In genomic region chr7:80025391-80026117, GRCm38 (mm10) we compare ENCODE assay signal across 7 mouse cellular contexts. TPM values are rescaled to one million over a fixed set of nuclear protein-coding genes. Genes with fewer than 3 reads are reported as not detected.
DNase-seq lines count a peak whose midpoint lies in the region; ATAC-seq and TF ChIP-seq lines count a peak whose summit lies in the region.

No protein-coding gene starts in this region.

- ATAC-seq in hindbrain, embryonic 13.5 days (ENCODE audit: low FRiP score), result peak; percentile 9
- ATAC-seq in midbrain, embryonic 14.5 days (ENCODE audit: low FRiP score, low TSS enrichment), result 0 out of 2 replicates have a peak, but pooled peaks have one; percentile 18

- 0% methylated on average over 28 of the region's 28 CpGs for WGBS in hindbrain, embryonic 13.5 days
- WGBS in midbrain, embryonic 14.5 days, result 0% methylated on average over 28 of the region's 28 CpGs

- TF ChIP-seq POLR2A in cortical plate, adult 2 months (IDR thresholded peaks at IDR 0.05; ENCODE audit: extremely low read depth, insufficient read depth, low read length), result no peak

- H3K27me3 ChIP-seq in hindbrain, embryonic 13.5 days, result no peaks in the 10 kb centered on the region
- H3K27me3 ChIP-seq in midbrain, embryonic 14.5 days (ENCODE audit: control insufficient read depth, insufficient read depth, low read length), result no peaks in the 10 kb centered on the region

- H3K9me3 ChIP-seq in hindbrain, embryonic 13.5 days, result no peaks in the 10 kb centered on the region
- H3K9me3 ChIP-seq in midbrain, embryonic 14.5 days (ENCODE audit: control insufficient read depth, low read length), result no peaks in the 10 kb centered on the region

- H3K4me1 ChIP-seq in cortical plate, adult 2 months (ENCODE audit: control insufficient read depth, insufficient read depth, low read length), result 0 out of 2 replicates have a peak, but pooled peaks cover 4% of the 10 kb centered on the region
- H3K4me1 ChIP-seq in hindbrain, embryonic 13.5 days (replicated peaks), result peaks cover 40% of the 10 kb centered on the region
- peaks cover 24% of the 10 kb centered on the region for H3K4me1 ChIP-seq in midbrain, embryonic 14.5 days (ENCODE audit: control insufficient read depth, insufficient read depth, low read length)

- peak overlapping the region; percentile 74 for H3K27ac ChIP-seq in cortical plate, adult 2 months (ENCODE audit: insufficient read depth, low read length)
- peak overlapping the region; percentile 96 for H3K27ac ChIP-seq in hindbrain, embryonic 13.5 days
- peak overlapping the region; percentile 95 for H3K27ac ChIP-seq in midbrain, embryonic 14.5 days (replicated peaks; ENCODE audit: low read depth, low read length)

- peak; percentile 35 for DNase-seq in left cerebral cortex, postnatal 4 days
- DNase-seq in left cerebral cortex, postnatal 36 days (ENCODE audit: low spot score in 2 of 2), result no peak
- no peak for DNase-seq in midbrain, embryonic 14.5 days
- no peak for DNase-seq in right cerebral cortex, adult 18-20 months
- DNase-seq in right cerebral cortex, postnatal 25 days, result no peak

- peak overlapping the region; percentile 56 for H3K4me3 ChIP-seq in cortical plate, adult 2 months (ENCODE audit: insufficient read depth, low read length)
- peak overlapping the region; percentile 85 for H3K4me3 ChIP-seq in hindbrain, embryonic 13.5 days
- H3K4me3 ChIP-seq in midbrain, embryonic 14.5 days (replicated peaks; ENCODE audit: low read depth, low read length), result peak overlapping the region; percentile 76

- peak overlapping the region; percentile 94 for H3K9ac ChIP-seq in hindbrain, embryonic 13.5 days
- peak overlapping the region; percentile 96 for H3K9ac ChIP-seq in midbrain, embryonic 14.5 days (replicated peaks; ENCODE audit: low read length)

- intact Hi-C loops in left cerebral cortex, postnatal 4 days (cut with DNase I), result loop anchor here (5.0 kb wide), 1 partner anchor 47 kb away; no protein-coding TSS in a partner anchor
- intact Hi-C loops in left cerebral cortex, postnatal 36 days (cut with DNase I), result loop anchor here (2.0 kb wide), 2 partner anchors 59 to 89 kb away; partner anchors contain the start of gene Idh2

- peak overlapping the region; percentile 96 for H3K4me2 ChIP-seq in hindbrain, embryonic 13.5 days
- peak overlapping the region; percentile 88 for H3K4me2 ChIP-seq in midbrain, embryonic 14.5 days (ENCODE audit: low read length)

- TF ChIP-seq CTCF in cortical plate, adult 2 months (IDR thresholded peaks at IDR 0.05; ENCODE audit: extremely low read depth, insufficient read depth, low read length), result no peak

- H3K36me3 ChIP-seq in hindbrain, embryonic 13.5 days, result no peaks in the 10 kb centered on the region
- no peaks in the 10 kb centered on the region for H3K36me3 ChIP-seq in midbrain, embryonic 14.5 days (ENCODE audit: control insufficient read depth, insufficient read depth, low read length)

RNA-seq across cellular contexts. Expression of gene Zfp710, which starts 0.9 kb away (rescaled TPM):
- total RNA-seq in left cerebral cortex, postnatal 4 days (2021), result 10 to 100 TPM; 19.3 to 23.7 TPM
- total RNA-seq in left cerebral cortex, postnatal 36 days (2021), result 10 to 100 TPM; 18.4 to 20.2 TPM
- 18.0 and 18.5 TPM in 2 replicates for polyA plus RNA-seq in cortical plate, adult 2 months (2012; rRNA removed)
- 18.3 and 18.5 TPM in 2 replicates for polyA plus RNA-seq in hindbrain, embryonic 13.5 days (2015; fragmentation: Nextera tagmentation; extraction: Ambion mirVana)
- polyA plus RNA-seq in midbrain, embryonic 14.5 days (2014; fragmentation: Nextera tagmentation; extraction: Ambion mirVana), result 17.0 and 17.7 TPM in 2 replicates
